Mouse (Mus musculus) liver (tissue): Measurements from ENCODE around the gene Lhx8.

ENCODE experiments used
- DNase-seq: peaks from one replicate; pipeline ENCODE4 v3.0.0-alpha.2; 2020; ENCODE audit warnings: mixed read lengths

The Lhx8 gene

GRCm38 (mm10) chr3:154321921-154322574 lies 8.4 kb downstream of the Lhx8 start:
- no peak for DNase-seq

GRCm38 (mm10) chr3:154317651-154318248 lies 12.7 kb downstream of the Lhx8 start:
- no peak for DNase-seq

DNA sequence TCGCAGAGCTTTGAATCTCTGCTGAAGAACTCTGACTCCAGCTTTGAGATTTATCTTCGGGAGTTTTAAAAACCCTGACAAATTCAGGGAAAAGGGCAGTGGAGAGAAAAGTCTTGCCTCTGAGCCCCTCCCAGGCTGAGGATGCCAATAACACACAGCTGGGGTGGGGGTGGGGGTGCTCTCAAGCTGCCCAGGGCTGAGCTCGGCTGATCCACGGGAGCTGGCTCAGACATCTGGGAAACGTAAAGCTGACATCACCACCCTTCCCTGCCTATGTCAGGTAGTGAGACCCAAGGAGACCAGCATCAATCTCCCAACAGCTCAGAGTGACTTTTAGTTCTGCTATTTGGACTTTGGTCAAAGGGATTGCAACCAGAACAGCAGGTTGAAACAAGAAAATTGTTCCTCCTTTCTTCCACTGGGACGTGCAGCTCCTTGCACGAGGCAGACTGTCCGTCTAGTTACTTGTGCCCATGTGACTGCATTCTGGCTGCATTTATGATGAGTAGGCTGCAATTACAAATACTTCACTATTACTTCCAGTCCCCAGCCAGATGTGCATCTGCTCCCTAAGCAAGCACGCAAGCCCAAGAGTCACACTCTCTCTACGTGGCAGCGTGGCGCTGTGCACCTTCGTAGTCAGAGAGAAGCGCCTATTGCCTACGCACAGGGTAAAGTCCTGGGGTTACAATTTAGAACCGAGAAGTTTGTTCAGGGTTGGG lies 25.1 kb downstream of the Lhx8 start:
- no peak for DNase-seq

GRCm38 (mm10) chr3:154301102-154301501 lies 29.4 kb downstream of the Lhx8 start:
- DNase-seq = no peak

- no peak for DNase-seq
These were observed 30.5 kb downstream of the Lhx8 start for GRCm38 (mm10) chr3:154300006-154300405.

- DNase-seq = peak; percentile 7
These were observed 32.0 kb downstream of the Lhx8 start for GRCm38 (mm10) chr3:154298490-154298889.

- peak; percentile 40 for DNase-seq
These were observed 33.0 kb downstream of the Lhx8 start for GRCm38 (mm10) chr3:154297499-154297898.

- no peak for DNase-seq
These were observed 35.3 kb downstream of the Lhx8 start for GRCm38 (mm10) chr3:154294924-154295834.

GRCm38 (mm10) chr3:154293839-154294490 lies 36.5 kb downstream of the Lhx8 start:
- no peak for DNase-seq

GRCm38 (mm10) chr3:154292126-154292525 lies 38.3 kb downstream of the Lhx8 start:
- no peak for DNase-seq

GRCm38 (mm10) chr3:154290351-154290750 lies 40.1 kb downstream of the Lhx8 start:
- DNase-seq = no peak

DNA sequence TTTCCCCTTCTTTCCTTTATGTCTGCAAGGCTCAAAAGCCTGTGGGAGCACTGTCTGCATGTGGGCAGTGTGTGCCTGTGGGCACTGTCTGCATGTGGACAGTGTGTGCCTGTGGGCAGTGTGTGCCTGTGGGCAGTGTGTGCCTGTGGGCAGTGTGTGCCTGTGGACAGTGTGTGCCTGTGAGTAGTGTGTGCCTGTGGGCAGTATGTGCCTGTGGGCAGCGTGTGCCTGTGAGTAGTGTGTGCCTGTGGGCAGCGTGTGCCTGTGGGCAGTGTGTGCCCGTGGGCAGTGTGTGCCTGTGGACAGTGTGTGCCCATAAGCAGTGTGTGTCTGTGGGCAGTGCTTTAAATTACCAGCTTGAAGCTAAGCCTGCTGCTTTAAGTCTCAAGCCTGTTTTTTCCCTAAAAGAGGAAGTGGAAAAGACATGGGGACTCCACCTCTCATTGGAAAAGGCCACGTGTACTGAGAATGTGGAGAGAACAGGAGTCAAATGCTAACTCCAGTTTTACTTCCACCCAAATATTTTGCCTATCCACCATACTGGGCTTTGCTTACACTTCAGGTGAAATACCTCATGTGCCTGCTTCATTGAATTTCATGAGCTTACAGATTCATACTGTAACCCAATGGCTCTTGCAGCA lies 41.9 kb downstream of the Lhx8 start:
- DNase-seq = no peak

DNA sequence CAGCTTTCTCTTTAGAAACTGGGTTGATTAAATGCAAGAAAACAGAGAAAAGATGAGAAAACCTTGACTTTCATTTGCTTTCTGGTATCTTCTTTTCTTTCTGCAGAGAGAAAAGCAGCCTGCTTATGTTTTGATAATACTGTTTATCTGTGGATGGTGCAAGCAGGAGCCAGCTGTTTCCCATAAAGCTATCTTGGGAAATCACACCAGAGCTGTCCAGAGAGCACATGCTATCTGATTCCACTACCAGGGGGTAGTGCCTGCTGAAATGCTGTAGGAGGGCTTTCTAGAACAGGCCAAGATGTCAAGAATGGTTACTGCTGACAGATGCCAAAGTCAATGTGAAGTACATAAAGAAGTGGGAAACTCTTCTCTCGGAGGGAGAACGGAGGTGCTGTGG lies 43.2 kb downstream of the Lhx8 start:
- DNase-seq = no peak

DNA sequence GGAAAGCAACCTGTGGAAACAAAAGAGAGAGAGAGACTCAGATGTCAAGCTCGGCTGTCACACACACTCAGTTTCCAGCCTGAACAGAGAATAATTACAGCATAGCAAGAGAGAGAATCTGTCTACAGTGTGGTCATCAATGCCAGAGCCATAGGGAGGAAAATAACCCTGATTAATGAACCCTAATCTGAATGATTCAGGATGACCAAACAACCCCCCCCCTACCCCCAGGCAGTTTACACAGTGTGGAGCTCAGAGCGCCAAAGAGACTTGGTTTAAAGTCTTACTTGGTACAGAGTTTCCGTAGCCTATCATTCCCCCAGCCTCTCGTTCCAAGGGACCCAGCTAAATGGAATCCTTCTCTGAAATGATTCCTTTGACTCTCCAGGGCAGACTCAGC lies 45.1 kb downstream of the Lhx8 start:
- DNase-seq = no peak

DNA sequence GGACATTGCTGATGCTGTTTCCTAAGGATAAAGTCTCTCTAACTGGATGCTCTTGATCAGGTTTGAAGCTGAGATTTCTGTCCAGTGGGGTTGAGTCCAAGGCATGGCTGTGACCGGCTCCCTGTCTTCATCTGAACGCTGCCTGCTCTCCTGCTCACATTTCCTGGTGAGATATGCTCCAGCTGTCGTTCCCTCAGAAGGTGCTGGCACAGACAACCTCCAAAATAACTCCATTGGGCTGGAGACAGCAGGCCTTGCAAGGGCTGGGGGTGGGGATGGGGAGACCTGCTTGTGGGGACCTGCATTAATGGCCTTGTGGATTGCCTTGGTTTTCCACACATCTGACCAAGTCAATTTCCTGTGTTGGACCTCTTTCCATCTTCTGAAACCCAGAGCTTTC lies 46.2 kb downstream of the Lhx8 start:
- DNase-seq = no peak

- DNase-seq = no peak
These were observed 55.8 kb downstream of the Lhx8 start for GRCm38 (mm10) chr3:154274681-154275080.

DNA sequence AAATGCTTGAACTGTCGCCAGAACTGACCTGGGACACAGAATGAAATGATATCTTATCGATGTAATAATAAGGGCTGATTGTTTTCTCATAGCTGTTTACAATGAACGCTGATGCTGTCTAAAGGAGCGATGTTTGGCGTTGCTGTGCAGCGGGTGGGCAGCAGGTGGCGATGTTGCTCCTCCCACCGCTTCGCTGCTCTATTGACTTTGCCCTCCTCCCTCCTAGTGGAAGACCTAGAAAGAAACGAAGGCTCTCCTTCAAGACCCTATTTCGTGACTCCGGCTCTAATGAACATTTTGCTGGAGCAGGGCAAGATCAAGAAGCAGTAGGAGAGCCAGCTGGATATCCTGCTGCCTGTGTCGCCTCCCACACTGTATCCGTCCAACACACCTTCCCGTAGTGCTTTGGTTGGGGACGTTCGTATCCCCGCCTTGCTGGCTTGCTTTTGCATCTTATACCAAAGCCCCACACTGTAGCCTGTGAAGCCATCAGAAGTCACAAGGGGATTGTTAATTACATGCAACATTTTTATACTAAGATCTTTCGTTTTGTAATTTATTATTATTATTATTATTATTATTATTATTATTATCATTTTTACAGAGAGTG lies 60.6 kb downstream of the Lhx8 start:
- peak; percentile 53 for DNase-seq

DNA sequence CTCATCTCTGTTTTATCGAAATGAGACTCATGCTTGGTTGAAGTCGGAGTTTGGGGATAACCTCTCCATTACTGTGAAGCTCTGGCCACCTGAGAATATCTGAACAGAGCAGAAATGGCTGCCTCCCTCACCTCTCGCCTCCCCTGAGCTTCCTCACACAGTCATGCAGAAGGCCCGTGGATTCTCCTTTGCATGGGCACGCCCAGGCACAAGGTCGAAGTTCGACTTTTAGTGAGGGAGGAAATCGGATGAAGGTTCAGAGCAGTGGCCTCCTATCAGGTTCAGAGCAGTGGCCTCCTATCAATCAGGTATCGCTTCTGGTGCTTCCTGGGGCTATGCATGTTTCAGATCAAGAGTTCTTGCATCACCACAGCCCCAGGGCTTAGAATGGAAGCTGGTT lies 62.1 kb downstream of the Lhx8 start:
- no peak for DNase-seq

DNA sequence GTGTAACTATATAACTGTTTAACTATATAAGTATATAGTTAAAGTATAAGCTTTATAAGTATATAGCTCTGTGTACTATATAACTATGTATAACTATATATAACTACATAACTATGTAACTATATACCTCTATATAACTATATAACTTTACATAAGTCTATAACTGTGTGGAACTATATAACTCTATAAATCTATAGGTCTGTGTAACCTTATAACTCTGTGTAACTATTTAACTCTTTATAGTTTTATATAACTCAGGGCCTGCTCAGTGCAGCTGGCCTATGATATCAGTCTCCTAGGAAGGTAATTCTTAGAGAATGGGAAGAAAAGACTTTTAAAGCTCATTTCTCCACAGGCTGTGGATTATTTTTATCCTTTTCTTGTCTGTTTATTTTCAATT lies 73.1 kb downstream of the Lhx8 start:
- DNase-seq = no peak
